Mouse (Mus musculus) testis, postnatal 10 days (tissue): ENCODE data around the gene Vps35l.

Experiments
- DNase-seq: peaks from one replicate; pipeline ENCODE4 v3.0.0; 2021; ENCODE audit warnings: low spot score

Vps35l gene

DNA sequence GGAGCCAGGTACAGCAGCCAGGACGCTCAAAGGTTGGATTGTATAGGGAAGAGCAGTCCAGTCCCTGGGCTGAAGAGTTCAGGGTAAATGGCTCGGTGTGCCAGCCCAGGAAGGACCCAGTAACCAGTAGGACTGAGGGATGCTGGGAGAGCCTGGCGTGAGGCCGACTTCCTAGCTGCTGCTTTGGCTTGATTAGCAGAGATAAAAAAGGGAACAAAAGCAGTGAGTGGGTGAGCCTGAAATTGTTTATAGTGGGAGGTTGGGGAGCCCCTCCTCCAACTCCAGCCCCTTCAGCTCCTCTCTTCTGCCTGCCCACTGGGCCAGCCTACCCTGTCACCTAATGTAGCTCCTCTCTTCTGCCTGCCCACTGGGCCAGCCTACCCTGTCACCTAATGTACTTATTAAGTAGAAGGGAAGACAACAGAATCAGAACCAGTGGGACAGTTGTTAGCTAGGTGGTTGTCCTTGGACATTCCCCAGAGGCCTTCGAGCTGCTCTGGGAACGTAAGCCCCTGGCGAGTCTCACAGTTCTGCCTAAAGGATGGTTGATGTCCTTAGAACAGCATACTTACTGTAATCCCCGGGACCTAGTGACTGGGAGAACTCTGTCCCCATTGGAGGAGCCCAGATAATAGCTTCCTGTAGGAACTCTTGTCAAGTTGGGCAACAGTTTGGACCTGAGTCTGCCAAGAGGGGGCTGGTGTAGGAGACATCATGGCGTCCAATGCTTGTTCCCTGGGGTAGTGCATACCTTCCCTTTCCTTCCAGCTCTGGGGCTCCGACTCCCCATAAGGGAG, 37.8 kb downstream of the Vps35l start:
- peak; percentile 78 for DNase-seq

- no peak for DNase-seq
Observed at GRCm38 (mm10) chr7:118778561-118778960, 38.5 kb downstream of the Vps35l start.

- DNase-seq: no peak
Observed at GRCm38 (mm10) chr7:118783305-118784001, 43.4 kb downstream of the Vps35l start.

GRCm38 (mm10) chr7:118786091-118786490, 46.1 kb downstream of the Vps35l start:
- DNase-seq: no peak

GRCm38 (mm10) chr7:118787326-118787725, 47.3 kb downstream of the Vps35l start:
- no peak for DNase-seq

GRCm38 (mm10) chr7:118788481-118788880, 48.5 kb downstream of the Vps35l start:
- peak; percentile 66 for DNase-seq

DNA sequence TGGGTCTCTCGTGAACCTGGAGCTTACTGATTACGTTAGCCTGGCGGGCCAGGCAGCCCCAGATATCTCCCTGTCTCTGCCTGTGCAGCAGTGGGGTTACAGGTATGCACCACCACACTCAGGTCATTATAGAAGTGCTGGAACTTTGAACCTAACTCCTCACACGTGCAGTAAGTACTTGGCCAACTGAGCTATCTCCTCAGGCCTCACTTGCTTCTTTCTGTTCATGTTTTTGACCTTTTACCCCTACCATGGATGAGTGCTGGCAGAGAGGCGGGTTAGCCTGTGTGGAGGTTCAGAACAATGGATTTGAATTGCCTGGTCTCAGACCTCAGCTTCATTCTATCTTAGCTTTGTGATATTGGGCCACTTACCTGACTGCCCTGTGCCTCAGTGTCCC, 50.3 kb downstream of the Vps35l start:
- DNase-seq: no peak

- no peak for DNase-seq
Observed at GRCm38 (mm10) chr7:118793899-118794298, 53.9 kb downstream of the Vps35l start.

- DNase-seq: no peak
Observed at GRCm38 (mm10) chr7:118795779-118796178, 55.8 kb downstream of the Vps35l start.

- no peak for DNase-seq
Observed at GRCm38 (mm10) chr7:118796838-118797237, 56.8 kb downstream of the Vps35l start.

- DNase-seq: no peak
Observed at GRCm38 (mm10) chr7:118797600-118797999, 57.6 kb downstream of the Vps35l start.

DNA sequence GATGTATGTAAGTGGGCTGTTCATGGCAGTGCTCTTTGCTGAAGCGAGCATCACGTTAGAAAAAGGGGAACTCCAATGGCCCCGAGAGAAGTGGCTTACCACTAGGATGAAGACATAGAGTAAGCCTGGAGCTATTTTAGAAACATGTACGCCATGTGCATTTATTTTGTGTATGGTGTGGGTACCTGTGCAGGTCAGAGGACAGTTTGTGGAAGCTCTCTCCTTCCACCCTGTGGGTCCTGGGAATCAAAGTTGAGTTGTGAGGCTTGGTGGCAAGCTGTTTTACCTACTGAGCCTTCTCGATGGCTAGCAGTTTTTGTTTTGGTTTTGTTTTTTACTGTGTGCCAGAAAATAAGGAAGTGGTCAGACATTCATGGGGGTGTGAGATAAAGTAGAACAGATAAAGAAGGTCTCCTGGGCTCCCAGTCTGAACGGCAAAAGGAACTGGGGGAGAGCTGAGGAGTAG, 58.1 kb downstream of the Vps35l start:
- DNase-seq: no peak

- no peak for DNase-seq
Observed at GRCm38 (mm10) chr7:118800112-118800734, 60.2 kb downstream of the Vps35l start.

- DNase-seq: peak; percentile 74
Observed at GRCm38 (mm10) chr7:118801791-118802190, 61.8 kb downstream of the Vps35l start.

- DNase-seq: no peak
Observed at GRCm38 (mm10) chr7:118803425-118803824, 63.4 kb downstream of the Vps35l start.

DNA sequence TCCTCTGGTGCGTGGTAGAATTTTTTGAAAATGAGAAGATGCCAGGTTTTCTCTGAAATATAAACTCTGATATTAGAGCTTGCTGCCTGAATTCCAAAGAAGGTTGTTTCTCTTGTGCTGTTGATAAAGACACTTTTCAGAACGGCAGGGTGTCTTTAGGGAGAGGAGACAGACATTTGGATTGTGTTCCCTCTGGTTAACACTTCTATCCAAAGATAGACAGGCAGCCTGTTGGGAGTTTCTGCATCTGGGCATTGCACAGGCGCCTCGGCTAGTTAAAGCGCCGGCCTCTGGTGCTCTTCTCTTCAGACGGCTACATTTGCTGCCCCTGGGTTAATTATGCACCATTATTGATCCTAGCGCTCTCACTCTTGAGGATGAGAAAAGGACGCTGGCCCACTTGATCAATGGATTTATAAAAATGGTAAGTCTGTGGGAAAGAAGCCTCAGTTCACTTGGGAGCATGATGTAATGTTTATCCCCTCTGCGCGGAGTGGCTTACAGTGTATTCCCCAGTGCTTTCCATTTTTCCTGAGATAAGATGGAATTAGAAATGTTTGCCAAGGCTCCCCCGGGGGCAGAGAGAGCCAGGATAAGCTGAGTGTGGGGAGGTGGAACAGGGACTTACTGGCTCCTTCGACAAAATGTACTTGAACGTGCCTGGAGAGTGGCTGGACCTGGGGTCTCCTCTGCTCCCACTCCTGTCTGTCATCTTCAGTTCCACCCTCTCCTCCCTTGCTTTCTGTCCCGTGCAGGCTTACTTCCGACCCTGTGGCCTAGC, 66.8 kb downstream of the Vps35l start:
- DNase-seq: no peak

DNA sequence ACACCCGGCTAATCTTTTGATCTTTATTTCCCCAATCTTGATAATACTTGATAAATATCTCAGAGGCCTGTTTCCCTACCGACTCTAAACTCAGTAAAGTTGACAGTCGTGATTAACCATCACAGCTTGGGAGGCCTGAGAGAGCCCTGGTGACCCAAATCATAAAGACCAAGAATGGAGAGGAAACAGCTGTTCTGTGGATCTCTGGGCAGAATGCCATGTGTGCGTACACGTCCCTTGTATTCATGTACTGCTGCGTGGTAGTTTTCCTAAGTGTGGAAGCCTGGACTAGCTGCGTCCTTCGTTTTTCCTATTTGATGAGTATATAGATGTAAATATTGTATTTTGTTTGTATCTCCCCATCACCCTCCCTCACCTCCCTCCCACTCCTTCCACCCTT, 67.9 kb downstream of the Vps35l start:
- DNase-seq: no peak

DNA sequence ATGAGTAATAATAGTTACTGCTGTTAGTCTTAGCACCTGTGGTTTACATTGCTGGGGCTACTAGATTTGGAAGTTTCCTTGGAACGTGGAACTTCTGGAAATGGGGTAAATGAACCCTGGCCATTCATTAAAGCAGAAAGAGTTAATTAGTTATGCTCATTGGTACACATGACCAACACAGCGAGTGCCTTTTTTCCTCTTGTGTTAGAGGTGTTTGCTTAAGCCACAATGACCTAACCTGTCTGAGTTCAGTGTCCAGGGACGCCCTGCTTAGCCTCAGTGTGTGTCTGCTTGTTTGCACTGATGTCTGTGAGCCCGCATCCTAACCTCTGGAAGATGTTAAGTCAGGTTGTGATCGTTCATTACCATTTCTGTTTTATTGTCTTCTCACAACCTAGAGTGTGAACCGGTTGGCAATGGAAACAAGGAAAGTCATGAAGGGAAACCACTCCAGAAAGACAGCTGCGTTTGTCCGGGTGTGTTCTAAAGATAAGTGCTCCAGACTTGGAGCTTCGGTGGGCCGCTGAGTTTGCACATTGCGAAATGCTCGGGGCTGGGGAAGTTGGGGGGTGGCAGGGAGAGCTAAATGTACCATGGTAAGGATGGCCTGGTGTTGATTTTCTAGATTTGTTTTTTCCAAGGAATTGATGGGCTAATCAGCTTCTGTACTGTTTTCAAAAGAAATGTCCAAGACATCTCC, 71.5 kb downstream of the Vps35l start:
- no peak for DNase-seq

DNA sequence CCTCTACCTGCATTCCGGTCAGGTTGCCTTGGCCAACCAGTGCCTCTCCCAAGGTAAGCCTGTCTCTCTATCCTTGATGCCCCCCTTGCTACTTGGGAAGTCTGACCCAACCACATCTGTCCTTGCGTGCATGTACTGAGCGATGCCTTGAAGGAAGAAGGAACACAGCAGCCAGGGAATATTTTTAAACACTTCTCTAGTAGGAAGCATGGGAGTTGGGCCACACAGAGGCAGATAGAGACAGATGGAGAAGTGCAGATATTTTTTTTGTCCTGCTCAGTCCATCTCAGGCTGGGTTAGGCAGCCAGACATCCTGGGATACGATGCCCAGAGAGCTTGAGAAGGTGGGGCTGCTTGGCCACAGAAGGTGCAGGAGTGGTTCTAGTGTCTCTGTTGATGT, 73.6 kb downstream of the Vps35l start:
- DNase-seq: no peak

GRCm38 (mm10) chr7:118816275-118816674, 76.2 kb downstream of the Vps35l start:
- DNase-seq: no peak

DNA sequence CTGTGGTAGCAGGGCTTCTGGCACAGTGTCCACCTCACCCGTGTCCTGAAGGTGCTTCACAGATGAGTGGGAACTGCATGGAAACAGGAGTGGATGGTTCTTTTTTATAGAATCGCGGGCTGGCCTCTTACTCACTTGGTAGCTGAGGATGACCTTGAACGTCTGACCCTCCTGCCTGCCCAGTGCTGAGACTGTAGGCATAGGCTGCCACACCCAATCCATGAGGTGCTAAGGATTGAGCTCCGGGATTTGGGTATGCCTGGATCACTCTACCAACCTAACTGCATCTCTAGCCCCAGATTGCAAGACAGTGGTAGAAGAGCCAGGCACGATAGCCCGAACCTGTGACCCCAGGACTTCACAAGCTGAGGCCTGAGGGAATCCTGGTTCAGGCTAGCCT, 77.7 kb downstream of the Vps35l start:
- DNase-seq: no peak

DNA sequence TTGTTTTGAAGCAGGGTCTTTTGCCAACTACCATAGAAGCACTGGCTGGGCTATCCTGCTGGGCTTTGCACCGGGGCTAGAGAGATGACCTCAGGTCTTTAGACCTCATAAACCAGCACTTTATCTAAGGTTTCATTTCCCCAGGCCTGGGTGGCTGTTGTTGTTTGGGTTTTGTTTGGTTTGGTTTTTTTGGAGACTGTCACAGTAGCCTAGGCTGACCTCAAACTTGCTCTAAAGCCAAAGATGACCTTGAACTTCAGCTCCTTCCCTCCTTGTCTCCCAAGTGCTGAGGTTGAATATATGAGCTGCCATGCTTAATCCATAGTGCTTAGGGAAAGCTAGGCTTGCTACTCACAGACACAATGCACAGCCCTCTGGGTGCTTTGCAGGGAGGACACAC, 79.6 kb downstream of the Vps35l start:
- DNase-seq: no peak
